Mouse (Mus musculus): Measurements from ENCODE around the gene Sub1.

GRCm38 (mm10) chr15:11971854-11972420 is 24.8 kb downstream of the Sub1 start:
- TF ChIP-seq EP300 (IDR thresholded peaks at IDR 0.05; ENCODE audit: low read depth) (no peak), CTCF (IDR thresholded peaks at IDR 0.05; ENCODE audit: low read depth) (peak; percentile 98)
